Mouse (Mus musculus): ENCODE measurements around the gene Ptch1.

Ptch1 gene

GRCm38 (mm10) chr13:63564626-63565319 is 8.6 kb downstream of the Ptch1 start:
- ATAC-seq (ENCODE audit: insufficient number of reproducible peaks, low FRiP score, low TSS enrichment): 0 out of 2 replicates have a peak, but pooled peaks have one; percentile 1

- ATAC-seq (ENCODE audit: insufficient number of reproducible peaks, low FRiP score, low TSS enrichment): no peak
Measured at GRCm38 (mm10) chr13:63563781-63564625, 9.4 kb downstream of the Ptch1 start.

- ATAC-seq (ENCODE audit: insufficient number of reproducible peaks, low FRiP score, low TSS enrichment): no peak
Measured at GRCm38 (mm10) chr13:63562972-63563780, 10.2 kb downstream of the Ptch1 start.

- no peak for ATAC-seq (ENCODE audit: insufficient number of reproducible peaks, low FRiP score, low TSS enrichment)
Measured at GRCm38 (mm10) chr13:63562141-63562971, 11.0 kb downstream of the Ptch1 start.

GRCm38 (mm10) chr13:63558297-63558890 is 15.0 kb downstream of the Ptch1 start:
- ATAC-seq (ENCODE audit: insufficient number of reproducible peaks, low FRiP score, low TSS enrichment): no peak

- ATAC-seq (ENCODE audit: insufficient number of reproducible peaks, low FRiP score, low TSS enrichment): no peak
Measured at GRCm38 (mm10) chr13:63556431-63556830, 17.0 kb downstream of the Ptch1 start.

- ATAC-seq (ENCODE audit: insufficient number of reproducible peaks, low FRiP score, low TSS enrichment): no peak
Measured at GRCm38 (mm10) chr13:63555885-63556284, 17.5 kb downstream of the Ptch1 start.

GRCm38 (mm10) chr13:63554569-63554968 is 18.8 kb downstream of the Ptch1 start:
- ATAC-seq (ENCODE audit: insufficient number of reproducible peaks, low FRiP score, low TSS enrichment): no peak

- ATAC-seq (ENCODE audit: insufficient number of reproducible peaks, low FRiP score, low TSS enrichment): no peak
Measured at GRCm38 (mm10) chr13:63553436-63553835, 20.0 kb downstream of the Ptch1 start.

- peak; percentile 87 for ATAC-seq (ENCODE audit: insufficient number of reproducible peaks, low FRiP score, low TSS enrichment)
Measured at GRCm38 (mm10) chr13:63552291-63552932, 21.0 kb downstream of the Ptch1 start.

GRCm38 (mm10) chr13:63551552-63552290 is 21.7 kb downstream of the Ptch1 start:
- ATAC-seq (ENCODE audit: insufficient number of reproducible peaks, low FRiP score, low TSS enrichment): no peak

- no peak for ATAC-seq (ENCODE audit: insufficient number of reproducible peaks, low FRiP score, low TSS enrichment)
Measured at GRCm38 (mm10) chr13:63550367-63550766, 23.0 kb downstream of the Ptch1 start.

- no peak for ATAC-seq (ENCODE audit: insufficient number of reproducible peaks, low FRiP score, low TSS enrichment)
Measured at GRCm38 (mm10) chr13:63549210-63549609, 24.2 kb downstream of the Ptch1 start.

- ATAC-seq (ENCODE audit: insufficient number of reproducible peaks, low FRiP score, low TSS enrichment): peak; percentile 85
Measured at GRCm38 (mm10) chr13:63548571-63548970, 24.8 kb downstream of the Ptch1 start.

GRCm38 (mm10) chr13:63545291-63545690 is 28.1 kb downstream of the Ptch1 start:
- ATAC-seq (ENCODE audit: insufficient number of reproducible peaks, low FRiP score, low TSS enrichment): no peak

GRCm38 (mm10) chr13:63544967-63545253 is 28.5 kb downstream of the Ptch1 start:
- no peak for ATAC-seq (ENCODE audit: insufficient number of reproducible peaks, low FRiP score, low TSS enrichment)

GRCm38 (mm10) chr13:63544119-63544966 is 29.1 kb downstream of the Ptch1 start:
- no peak for ATAC-seq (ENCODE audit: insufficient number of reproducible peaks, low FRiP score, low TSS enrichment)

- ATAC-seq (ENCODE audit: insufficient number of reproducible peaks, low FRiP score, low TSS enrichment): no peak
Measured at GRCm38 (mm10) chr13:63543459-63543858, 29.9 kb downstream of the Ptch1 start.
